Mouse (Mus musculus): ENCODE results near the gene Syt1. TPM values are rescaled to one million over a fixed set of nuclear protein-coding genes. Genes with fewer than 3 reads are reported as not detected.

Gene Syt1
- polyA plus RNA-seq (2015; fragmentation: Nextera tagmentation; extraction: Ambion mirVana) = 0.74 and 0.96 TPM in 2 replicates

DNA sequence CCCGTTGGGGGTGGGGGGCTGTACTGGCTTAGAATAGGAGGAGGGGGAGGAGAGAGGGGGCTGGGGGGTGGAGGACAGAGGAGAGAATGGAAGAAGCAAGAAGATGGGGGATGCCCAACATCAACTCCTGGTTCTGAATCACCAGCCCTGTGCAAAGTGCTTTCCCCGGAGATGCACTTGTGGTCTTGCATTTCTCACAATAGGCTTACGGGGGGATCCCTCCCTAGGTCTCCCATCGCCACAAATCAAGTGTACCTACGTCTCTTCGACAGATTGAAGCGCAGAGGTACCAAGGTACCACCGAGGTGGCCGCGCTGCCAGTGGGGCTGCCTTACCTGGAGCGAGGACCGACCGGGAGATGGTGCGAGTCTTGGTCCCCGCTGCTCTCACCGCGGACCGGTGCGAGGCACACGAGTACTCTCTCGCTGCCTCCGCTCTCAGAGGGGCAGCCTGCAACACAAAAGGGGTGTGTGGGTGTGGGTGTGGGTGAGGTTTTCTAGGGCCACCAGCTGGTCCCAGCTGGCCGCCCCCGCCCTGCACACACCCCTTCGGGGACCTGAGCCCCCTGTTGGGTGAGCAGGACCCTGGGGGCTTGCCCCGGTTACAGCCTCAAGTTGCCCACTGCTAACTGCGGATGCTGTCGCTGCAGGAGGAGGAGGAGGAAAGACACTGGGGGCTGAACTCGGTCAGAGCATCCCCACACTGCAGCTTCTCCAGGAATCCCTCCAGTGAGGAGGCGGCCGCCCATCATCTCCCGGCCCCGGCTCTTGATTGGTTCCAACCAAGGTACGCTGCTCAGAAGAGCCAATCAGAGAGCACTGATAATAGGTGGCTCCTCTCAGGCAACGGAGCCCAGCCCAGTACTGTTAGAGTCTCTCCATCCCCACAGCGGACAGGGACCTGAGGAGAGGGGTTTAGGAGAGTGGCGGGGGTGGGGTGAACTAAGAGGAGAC lies at the start of gene Syt1:
Gene Syt1, minus strand, starts transcription at position 742 of the 953 bp plus-strand sequence.
- Histone ChIP-seq H3K9ac (no peak within 1 kb of the TSS), H3K9me3 (no peaks in the 10 kb centered on the region), H3K4me1 (peaks cover 17% of the 10 kb centered on the region), H3K4me3 (peak within 1 kb of the TSS; percentile 40), H3K27me3 (peaks cover 35% of the 10 kb centered on the region), H3K36me3 (no peaks in the 10 kb centered on the region), H3K27ac (no peak within 1 kb of the TSS), H3K4me2 (peak within 1 kb of the TSS; percentile 87)
- WGBS = under 1% methylated on average over 37 of the region's 37 CpGs
- ATAC-seq (ENCODE audit: borderline replicate concordance, extremely low read depth, low FRiP score, low TSS enrichment) = peak; percentile 97

DNA sequence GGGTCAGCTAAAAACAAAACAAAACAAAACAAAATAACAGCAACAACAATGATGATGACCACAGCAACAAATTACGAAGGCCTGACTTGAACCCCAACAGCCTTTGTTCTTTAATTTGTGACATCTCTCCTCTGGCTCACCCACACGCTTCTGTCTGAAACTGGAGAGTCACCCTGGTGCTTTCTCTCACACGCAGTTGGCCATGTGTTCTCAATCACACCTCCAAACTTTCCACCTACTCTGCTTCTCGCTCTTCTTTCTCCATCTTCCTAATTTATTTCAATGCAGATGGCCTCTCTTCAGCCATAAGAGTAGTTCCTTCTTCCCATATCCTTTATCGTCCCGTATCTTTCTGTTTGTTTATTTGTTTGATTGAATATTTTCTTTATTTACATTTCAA lies 45.7 kb upstream of the Syt1 start:
- 70% methylated on average over 6 of the region's 6 CpGs for WGBS
- H3K4me2 ChIP-seq = no peak overlapping the region

DNA sequence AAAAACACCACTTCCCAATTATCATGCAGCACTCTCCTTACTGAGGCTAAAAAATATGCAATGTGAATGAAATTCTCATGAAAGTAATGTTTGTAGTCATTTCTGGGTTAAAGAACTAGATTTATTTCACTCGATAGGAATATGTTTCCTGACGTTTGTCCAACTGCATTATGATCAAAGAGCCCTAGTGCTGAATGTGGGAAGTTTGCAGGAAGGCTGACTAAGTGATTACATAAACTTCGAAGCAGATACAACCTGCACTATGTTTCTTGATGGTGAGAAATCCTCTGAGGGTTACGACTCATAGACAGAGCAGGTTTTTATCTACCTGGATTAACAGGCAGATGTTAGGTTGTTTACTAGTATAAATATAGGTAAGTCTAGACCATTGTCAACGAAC lies 36.8 kb upstream of the Syt1 start:
- no peaks in the 10 kb centered on the region for H3K9me3 ChIP-seq
- H3K4me3 ChIP-seq = no peak overlapping the region
- no peaks in the 10 kb centered on the region for H3K36me3 ChIP-seq
- no peak overlapping the region for H3K27ac ChIP-seq
- H3K4me1 ChIP-seq = no peaks in the 10 kb centered on the region
- no peak for ATAC-seq (ENCODE audit: borderline replicate concordance, extremely low read depth, low FRiP score, low TSS enrichment)
- no peak overlapping the region for H3K4me2 ChIP-seq
- H3K27me3 ChIP-seq = no peaks in the 10 kb centered on the region
- no peak overlapping the region for H3K9ac ChIP-seq
- 59% methylated on average over 5 of the region's 5 CpGs for WGBS

More for the DNA sequence above, 45.7 kb upstream of the Syt1 start:
- ATAC-seq (ENCODE audit: borderline replicate concordance, extremely low read depth, low FRiP score, low TSS enrichment) = no peak
- Histone ChIP-seq H3K36me3 (no peaks in the 10 kb centered on the region), H3K9ac (no peak overlapping the region), H3K4me1 (no peaks in the 10 kb centered on the region), H3K27ac (no peak overlapping the region), H3K9me3 (no peaks in the 10 kb centered on the region), H3K27me3 (no peaks in the 10 kb centered on the region), H3K4me3 (no peak overlapping the region)

DNA sequence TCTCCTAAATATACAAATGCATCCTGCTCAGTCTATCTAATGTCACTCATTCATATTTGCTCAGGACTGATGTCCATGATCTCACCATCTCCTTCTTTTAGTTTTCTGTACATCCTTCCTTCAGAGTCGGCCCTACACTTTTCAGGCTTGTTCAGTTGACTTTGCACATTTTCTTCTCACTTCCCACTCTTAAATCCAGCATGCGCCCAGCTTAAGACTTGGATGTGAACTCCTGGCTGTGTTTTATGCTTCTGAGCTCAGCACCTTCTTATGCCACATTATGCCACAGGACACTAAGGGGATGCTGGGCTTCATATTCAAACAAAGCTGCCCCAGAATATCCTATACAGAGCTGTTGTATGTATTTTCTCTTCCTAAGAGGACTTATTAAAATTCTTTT lies 36.2 kb upstream of the Syt1 start:
- no peak overlapping the region for H3K4me3 ChIP-seq
- no peak for ATAC-seq (ENCODE audit: borderline replicate concordance, extremely low read depth, low FRiP score, low TSS enrichment)
- H3K27ac ChIP-seq = no peak overlapping the region
- no peaks in the 10 kb centered on the region for H3K4me1 ChIP-seq
- H3K4me2 ChIP-seq = no peak overlapping the region
- H3K27me3 ChIP-seq = no peaks in the 10 kb centered on the region
- no peaks in the 10 kb centered on the region for H3K9me3 ChIP-seq
- no peak overlapping the region for H3K9ac ChIP-seq
- 66% methylated on average over 2 of the region's 2 CpGs for WGBS
- no peaks in the 10 kb centered on the region for H3K36me3 ChIP-seq

DNA sequence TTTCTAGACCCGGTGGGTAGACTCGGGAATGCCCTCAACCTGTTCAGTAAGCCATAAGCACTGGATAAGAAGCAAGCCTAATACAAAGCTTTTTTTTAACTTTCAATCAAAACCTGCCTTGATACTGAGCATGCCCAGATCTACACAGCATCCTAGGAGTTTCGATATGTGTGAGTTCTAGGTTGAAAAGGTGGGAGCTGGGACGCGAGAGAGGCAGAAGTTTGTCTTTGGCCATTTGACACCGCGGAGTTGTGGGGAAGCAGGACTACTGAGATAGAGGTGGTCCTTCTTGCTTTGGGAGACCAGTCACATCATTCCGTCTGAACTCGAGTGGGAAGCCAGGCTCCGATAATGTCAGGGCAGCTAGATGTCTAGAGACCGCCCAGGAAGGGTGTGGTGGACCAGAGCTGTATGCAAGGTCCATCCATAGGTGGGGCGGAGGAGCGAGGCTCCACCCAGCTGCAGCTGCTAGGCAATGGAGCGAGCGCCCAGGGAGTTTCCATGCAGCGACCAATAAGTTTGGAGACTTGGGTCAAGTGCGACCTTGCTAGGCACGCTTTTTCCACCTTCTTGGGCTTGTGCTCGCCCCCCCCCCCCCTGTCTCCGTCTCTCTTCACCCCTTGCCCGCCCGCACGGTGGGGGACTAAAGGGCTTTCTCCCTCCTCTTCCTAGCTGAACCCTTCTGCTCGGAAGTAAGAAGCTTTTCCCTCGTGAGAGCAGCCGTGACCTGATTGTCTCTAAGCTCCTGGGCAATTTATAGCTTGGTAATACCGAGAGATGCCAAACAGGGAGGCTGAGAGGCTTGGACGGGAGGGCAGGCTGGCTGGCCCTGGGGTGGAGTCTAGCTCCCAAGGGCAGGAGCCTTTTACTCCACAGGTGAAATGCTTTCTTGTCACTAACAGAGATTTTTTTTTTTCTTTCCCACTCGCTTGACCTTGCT lies 714 bp upstream of the Syt1 start:
- Histone ChIP-seq H3K4me1 (peaks cover 17% of the 10 kb centered on the region), H3K9ac (no peak overlapping the region), H3K27ac (no peak overlapping the region), H3K27me3 (peaks cover 35% of the 10 kb centered on the region), H3K36me3 (no peaks in the 10 kb centered on the region), H3K9me3 (no peaks in the 10 kb centered on the region), H3K4me3 (peak overlapping the region; percentile 40), H3K4me2 (peak overlapping the region; percentile 87)
- 2% methylated on average over 29 of the region's 29 CpGs for WGBS
- ATAC-seq (ENCODE audit: borderline replicate concordance, extremely low read depth, low FRiP score, low TSS enrichment) = peak; percentile 80; the same call in 1 of the 2 replicates

DNA sequence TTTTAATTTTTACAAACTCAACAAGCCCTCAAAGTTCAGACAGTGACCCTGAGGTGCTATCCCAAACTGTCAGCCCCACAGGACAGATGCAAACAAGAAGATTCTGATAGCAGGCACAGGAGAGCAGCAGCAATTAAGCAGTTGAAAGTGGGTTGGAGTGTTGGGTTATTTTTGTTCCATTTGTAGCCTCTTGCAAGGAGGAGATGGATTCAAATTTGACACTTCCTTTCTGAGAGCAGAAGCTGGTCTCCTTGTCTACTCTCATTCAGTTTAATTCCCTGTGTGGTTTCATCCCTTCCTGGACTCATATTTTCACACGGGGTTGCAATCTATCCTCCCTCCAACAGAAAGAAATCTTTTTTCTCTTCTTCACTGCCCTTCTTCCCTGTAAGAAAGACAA lies 951 bp downstream of the Syt1 start:
- Histone ChIP-seq H3K9ac (no peak overlapping the region), H3K4me1 (peaks cover 17% of the 10 kb centered on the region), H3K4me2 (peak overlapping the region; percentile 87), H3K9me3 (no peaks in the 10 kb centered on the region), H3K4me3 (no peak overlapping the region), H3K27ac (no peak overlapping the region), H3K27me3 (peaks cover 35% of the 10 kb centered on the region), H3K36me3 (no peaks in the 10 kb centered on the region)
- WGBS = 13% methylated on average over 1 of the region's 1 CpGs
- ATAC-seq (ENCODE audit: borderline replicate concordance, extremely low read depth, low FRiP score, low TSS enrichment) = no peak

DNA sequence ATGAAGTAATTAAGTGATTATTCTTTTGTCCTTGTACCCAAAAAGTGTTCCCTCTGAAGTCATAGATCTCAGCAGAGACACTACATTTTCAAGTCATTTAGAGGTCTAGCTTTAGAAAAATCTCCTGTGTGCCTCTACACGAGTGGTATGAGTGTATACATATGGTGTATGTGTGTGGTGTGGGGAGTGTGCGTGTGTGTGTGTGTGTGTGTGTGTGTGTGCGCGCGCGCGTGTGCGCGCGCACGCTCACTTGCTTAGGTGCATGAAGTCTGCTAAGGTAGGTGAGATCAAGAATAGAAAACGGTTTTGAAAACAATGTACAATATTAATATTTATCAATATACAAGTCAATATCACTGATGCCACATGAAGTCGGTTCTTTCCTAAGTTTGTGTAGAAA lies 2.3 kb downstream of the Syt1 start:
- H3K4me1 ChIP-seq = peaks cover 17% of the 10 kb centered on the region
- H3K4me3 ChIP-seq = no peak overlapping the region
- no peak overlapping the region for H3K27ac ChIP-seq
- no peak overlapping the region for H3K9ac ChIP-seq
- no peaks in the 10 kb centered on the region for H3K9me3 ChIP-seq
- H3K27me3 ChIP-seq = peaks cover 35% of the 10 kb centered on the region
- no peak overlapping the region for H3K4me2 ChIP-seq
- ATAC-seq (ENCODE audit: borderline replicate concordance, extremely low read depth, low FRiP score, low TSS enrichment) = no peak
- WGBS = 86% methylated on average over 13 of the region's 13 CpGs
- H3K36me3 ChIP-seq = no peaks in the 10 kb centered on the region

DNA sequence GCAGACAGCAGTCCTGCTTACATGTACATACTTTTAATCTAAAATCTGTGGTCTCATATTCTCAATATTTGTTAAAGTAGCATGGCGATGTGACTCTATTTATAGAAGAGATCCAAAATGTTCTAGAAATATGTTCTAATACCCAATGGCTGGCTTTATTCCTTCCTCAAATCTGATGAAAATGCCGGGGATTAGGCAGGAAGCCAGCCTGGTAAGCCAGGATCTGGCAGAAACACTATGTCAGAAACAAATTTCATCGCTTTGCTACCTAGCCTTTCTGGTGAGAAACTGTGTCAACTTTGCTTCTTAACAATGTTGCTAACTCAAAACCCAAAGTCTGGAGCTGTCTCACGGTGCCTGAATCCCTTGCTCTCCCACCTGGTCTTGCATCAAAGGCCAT lies 7.3 kb downstream of the Syt1 start:
- ATAC-seq (ENCODE audit: borderline replicate concordance, extremely low read depth, low FRiP score, low TSS enrichment) = no peak
- H3K9ac ChIP-seq = no peak overlapping the region
- 72% methylated on average over 4 of the region's 4 CpGs for WGBS
- H3K4me3 ChIP-seq = no peak overlapping the region
- H3K27ac ChIP-seq = no peak overlapping the region
- H3K4me1 ChIP-seq = no peaks in the 10 kb centered on the region
- no peaks in the 10 kb centered on the region for H3K9me3 ChIP-seq
- no peak overlapping the region for H3K4me2 ChIP-seq
- 0 out of 2 replicates have a peak, but pooled peaks cover under 1% of the 10 kb centered on the region for H3K27me3 ChIP-seq
- H3K36me3 ChIP-seq = no peaks in the 10 kb centered on the region

DNA sequence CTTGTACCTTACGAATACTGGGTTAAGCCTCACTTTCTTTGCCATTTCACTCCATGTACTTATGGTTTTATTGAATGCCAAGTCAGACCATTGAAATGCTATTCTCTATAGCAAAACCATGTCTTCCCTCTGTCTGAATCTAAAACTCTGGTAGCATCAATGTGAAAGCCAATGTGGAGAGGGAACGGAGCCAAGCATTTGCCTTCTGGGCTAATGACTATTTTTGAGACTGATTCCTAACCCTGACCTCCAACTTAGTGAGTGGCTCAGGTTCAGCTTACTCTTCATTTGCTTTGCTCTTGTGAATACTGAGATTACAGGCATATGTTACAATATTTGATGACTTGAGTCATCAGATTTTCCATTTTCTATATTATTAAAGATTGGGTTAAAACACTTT lies 23.5 kb downstream of the Syt1 start:
- 94% methylated on average over 2 of the region's 2 CpGs for WGBS
- Histone ChIP-seq H3K4me1 (no peaks in the 10 kb centered on the region), H3K9ac (no peak overlapping the region), H3K27me3 (no peaks in the 10 kb centered on the region), H3K9me3 (no peaks in the 10 kb centered on the region), H3K36me3 (no peaks in the 10 kb centered on the region), H3K4me3 (no peak overlapping the region), H3K4me2 (no peak overlapping the region), H3K27ac (no peak overlapping the region)
- no peak for ATAC-seq (ENCODE audit: borderline replicate concordance, extremely low read depth, low FRiP score, low TSS enrichment)

DNA sequence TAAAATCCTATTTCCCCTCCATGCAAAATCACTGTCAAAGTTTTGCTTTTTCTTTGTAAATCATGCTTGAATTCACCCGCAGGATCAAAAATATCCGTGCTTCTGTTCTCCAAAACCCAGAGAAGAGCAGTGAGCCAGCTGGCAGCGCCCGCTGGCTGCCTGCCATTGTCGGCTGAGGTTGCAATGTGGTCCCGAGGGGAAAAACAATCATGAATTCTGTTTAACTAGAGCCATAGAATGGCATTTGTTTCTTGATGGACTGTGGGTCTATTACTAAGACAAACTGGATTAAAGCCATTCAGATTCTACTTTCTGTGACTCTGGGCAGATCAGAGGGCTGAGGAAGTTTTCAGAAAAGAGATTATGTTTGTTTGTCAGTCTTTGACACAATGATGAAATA lies 31.1 kb downstream of the Syt1 start:
- ATAC-seq (ENCODE audit: borderline replicate concordance, extremely low read depth, low FRiP score, low TSS enrichment) = peak; percentile 31; the same call in 1 of the 2 replicates
- H3K36me3 ChIP-seq = no peaks in the 10 kb centered on the region
- H3K27ac ChIP-seq = no peak overlapping the region
- no peaks in the 10 kb centered on the region for H3K27me3 ChIP-seq
- H3K9me3 ChIP-seq = no peaks in the 10 kb centered on the region
- H3K9ac ChIP-seq = no peak overlapping the region
- H3K4me3 ChIP-seq = no peak overlapping the region
- H3K4me1 ChIP-seq = peaks cover 5% of the 10 kb centered on the region; the same call in 1 of the 2 replicates
- H3K4me2 ChIP-seq = no peak overlapping the region
- WGBS = 44% methylated on average over 6 of the region's 6 CpGs

DNA sequence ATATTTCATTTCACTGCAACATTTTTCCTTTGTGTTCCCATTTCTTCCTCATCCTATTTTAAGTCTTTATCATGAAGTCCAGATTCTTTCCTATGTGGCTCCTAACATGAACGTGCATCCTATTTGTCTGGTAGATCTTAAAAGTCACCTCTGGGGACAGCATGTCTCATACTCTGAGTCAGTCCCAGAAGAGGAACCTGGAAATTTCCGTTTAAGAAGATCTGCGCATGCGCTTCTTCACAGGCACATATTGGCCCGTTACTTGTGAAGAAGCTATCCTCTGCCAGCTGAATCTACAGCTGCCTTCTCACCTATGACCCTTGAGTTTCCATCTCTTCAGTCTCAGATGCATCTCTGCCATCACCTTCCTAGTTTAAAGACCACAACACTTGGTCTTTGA lies 55.8 kb downstream of the Syt1 start:
- Histone ChIP-seq H3K4me3 (no peak overlapping the region), H3K27me3 (no peaks in the 10 kb centered on the region), H3K9ac (no peak overlapping the region), H3K27ac (no peak overlapping the region), H3K9me3 (no peaks in the 10 kb centered on the region), H3K4me1 (no peaks in the 10 kb centered on the region), H3K4me2 (no peak overlapping the region), H3K36me3 (no peaks in the 10 kb centered on the region)
- 83% methylated on average over 5 of the region's 5 CpGs for WGBS
- no peak for ATAC-seq (ENCODE audit: borderline replicate concordance, extremely low read depth, low FRiP score, low TSS enrichment)

All from lung, embryonic 15.5 days (tissue).